Mouse (Mus musculus) testis, postnatal 14 days (tissue): ENCODE measurements around the gene Scrn3.

Experiments used
- DNase-seq: peaks from one replicate; pipeline ENCODE4 v3.0.0; 2021; ENCODE audit warnings: low spot score

The Scrn3 gene

GRCm38 (mm10) chr2:73317426-73317825 is 5.0 kb downstream of the Scrn3 start:
- no peak for DNase-seq

- DNase-seq: no peak
Measured at GRCm38 (mm10) chr2:73319218-73319617, 6.8 kb downstream of the Scrn3 start.

DNA sequence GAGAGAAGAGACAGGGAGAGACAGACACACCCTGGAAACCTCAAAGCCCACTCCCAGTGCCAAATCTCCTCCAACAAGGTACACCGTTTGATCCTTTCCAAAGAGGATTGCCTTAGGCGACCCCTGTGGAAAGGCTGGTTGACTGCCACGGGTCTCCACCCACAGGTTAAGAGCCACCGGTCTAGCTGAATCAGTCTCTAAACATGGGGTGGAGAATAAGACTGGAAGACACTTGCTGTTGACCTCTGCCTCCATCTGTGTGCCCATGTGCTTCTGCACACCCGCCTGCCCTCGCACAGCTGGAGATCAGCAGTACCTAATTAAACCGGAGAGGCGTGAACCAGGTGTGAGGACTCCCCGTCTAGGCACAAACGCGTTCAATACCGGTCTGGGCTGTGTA is 10.6 kb downstream of the Scrn3 start:
- no peak for DNase-seq

GRCm38 (mm10) chr2:73325871-73326270 is 13.5 kb downstream of the Scrn3 start:
- DNase-seq: no peak

DNA sequence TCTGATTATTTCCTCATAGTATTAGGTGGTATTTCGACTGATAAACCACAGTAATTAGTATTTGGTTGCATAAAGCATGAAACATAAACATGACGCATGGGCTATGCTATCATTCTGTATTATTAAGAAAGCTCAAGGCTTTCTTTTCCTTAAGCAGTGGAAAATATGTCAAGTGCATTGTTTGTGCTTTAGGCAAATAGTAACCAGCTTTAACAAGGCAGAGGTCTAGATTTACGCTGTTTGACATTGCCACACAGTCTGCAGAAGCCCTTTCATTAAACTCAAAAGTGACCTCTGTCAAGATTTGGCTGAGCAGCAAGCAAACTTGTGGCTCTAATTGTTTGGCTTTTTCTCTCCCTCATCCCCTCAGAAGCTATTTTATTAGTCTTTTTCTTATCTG is 23.5 kb downstream of the Scrn3 start:
- no peak for DNase-seq

DNA sequence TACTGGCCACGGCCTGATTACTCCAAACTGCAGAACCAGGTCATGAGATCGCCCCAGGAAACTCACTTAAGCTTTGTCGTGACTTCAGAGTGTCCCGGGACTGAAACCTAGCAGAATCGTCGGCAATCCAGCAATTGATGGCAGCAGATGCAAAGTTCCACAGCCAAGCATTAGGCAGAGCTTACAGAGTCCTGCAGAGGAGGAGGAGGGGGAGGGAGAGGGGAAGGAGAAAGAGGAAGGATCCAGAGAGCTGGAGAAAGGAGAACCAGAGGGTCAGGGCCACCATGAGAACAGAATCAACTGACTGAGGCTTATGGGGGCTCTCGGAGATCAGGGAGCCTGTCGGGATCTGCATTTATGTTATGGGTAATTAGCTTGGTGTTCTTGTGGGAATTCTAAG is 26.0 kb downstream of the Scrn3 start:
- no peak for DNase-seq

DNA sequence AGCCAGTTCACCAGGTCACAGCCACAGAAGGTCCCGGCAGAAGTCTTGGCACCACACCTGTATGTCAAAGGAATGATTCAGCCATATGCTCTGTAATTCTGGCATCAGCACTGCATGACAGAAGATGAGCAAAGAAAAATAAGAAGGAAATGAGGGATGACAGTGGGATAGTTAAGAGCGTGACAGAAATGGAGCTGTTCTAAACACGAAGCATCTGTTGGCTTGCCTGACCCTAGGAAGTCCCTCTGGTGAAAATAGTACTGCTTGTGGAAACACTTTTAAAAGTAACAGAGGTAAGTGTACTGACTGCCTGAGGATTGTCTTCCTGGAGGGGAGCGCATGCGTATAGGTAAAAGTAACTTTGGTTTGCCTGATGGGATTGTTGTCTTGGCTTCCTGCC is 31.3 kb downstream of the Scrn3 start:
- DNase-seq: no peak

DNA sequence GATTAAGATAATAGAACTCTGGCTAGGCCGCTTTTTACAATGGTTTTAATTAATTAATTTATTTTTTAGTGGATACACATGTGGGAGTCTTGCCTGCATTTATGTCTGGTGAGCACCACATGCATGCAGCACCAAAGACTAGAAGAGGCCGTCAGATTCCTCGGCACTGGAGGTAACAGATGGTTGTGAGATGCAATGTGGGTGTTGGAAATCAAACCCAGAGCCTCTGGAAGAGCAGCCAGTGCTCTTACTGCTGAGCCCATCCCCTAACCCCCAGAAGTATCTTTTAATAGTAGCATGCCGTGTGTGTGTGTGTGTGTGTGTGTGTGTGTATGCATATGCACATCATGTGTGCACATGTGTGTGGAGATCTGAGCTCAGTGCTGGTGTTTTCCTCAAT is 32.8 kb downstream of the Scrn3 start:
- DNase-seq: no peak

DNA sequence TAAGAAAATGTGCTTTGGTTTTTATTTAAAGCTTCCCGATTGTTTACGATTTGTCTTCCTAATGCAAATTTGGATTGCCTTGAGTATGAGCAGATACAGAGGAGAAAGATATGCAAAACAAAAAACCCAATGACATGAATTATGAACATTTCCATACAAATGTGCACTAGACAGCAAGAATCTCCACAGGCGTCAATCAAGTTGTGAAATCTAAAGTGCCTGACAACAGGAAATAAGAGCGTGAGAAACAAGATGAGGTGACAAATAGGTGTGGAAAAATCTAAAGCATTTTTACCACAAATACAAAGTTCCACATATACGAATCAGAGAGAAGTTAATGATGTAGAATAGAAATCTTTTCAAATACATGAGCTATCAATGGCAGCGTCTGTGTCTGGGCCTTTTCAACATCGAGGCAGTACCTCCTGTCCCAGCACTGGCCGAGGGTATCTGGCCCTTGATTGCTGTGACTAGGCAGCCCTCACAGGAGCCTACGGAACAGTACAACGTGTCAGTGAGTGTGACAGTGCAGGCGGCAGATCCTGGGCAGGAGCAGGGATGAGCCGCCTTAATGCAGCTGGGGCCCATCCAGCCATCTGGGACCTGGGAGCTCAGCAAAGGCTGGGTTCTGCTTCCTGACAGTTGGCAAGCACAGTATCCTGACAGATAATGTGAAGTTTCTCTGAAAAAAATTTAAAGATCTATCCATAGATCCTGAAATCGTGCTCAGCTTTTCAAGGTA is 34.1 kb downstream of the Scrn3 start:
- DNase-seq: no peak

GRCm38 (mm10) chr2:73347136-73347535 is 34.7 kb downstream of the Scrn3 start:
- no peak for DNase-seq

DNA sequence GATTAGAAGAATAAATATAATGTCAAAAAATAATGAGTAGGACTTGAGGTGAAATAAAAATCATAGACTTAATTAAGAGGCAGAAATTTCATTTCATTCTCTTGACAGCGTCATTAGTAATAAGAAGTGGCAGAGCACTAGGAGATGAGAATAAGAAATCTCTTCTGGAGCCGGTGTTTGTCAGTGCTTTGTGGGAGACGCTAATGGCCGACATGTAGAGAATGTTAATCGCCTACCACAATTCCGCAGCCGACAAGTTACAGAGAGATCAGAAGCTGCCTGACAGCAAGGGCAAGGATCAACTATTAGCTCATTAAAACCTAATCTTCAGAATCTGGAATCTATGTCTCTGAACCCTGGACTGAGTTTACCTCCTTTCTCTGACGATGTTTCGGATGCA is 35.4 kb downstream of the Scrn3 start:
- DNase-seq: no peak

GRCm38 (mm10) chr2:73348221-73348620 is 35.8 kb downstream of the Scrn3 start:
- no peak for DNase-seq

GRCm38 (mm10) chr2:73351496-73351895 is 39.1 kb downstream of the Scrn3 start:
- no peak for DNase-seq

DNA sequence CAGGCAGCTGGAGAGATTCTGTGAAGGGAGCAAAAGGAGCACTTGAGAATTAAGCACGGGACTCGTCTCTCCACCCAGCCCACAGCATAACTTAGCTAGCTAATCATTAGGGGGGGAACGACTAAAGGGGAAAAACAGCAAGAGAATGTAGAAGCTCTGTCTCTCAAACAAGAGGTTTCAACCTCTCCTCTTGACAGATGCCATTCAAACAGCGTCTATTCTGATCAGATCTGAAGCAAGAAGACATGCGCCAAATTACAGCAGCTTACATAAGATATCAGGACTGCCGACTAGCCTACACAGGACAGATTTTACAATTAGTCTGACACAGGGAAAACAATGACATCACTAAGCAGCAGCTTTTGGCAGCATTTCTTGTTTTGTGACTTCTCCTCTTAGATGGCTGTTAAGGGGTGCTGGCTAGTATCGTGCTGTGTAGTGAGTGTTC is 39.5 kb downstream of the Scrn3 start:
- no peak for DNase-seq

- no peak for DNase-seq
Measured at GRCm38 (mm10) chr2:73357004-73357403, 44.6 kb downstream of the Scrn3 start.

DNA sequence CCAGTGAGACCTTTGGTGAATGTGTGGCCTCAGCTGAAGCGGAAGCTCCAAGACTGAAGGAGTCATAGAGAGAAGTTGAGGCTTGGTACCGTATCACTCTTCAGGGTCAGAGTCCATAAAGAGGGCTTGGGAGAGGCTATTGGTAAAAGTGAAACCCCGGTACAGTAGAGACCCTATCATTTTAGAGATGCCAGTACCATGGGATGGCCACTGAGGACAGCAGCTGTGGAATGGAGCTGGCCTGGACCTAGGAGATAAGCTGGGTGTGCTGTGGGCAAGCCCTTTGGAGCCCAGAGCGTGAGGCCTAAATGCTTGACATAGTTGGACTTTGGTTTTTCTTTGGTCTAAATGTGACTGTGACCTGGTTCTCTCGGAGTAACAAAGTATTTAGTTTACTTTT is 47.5 kb downstream of the Scrn3 start:
- no peak for DNase-seq

DNA sequence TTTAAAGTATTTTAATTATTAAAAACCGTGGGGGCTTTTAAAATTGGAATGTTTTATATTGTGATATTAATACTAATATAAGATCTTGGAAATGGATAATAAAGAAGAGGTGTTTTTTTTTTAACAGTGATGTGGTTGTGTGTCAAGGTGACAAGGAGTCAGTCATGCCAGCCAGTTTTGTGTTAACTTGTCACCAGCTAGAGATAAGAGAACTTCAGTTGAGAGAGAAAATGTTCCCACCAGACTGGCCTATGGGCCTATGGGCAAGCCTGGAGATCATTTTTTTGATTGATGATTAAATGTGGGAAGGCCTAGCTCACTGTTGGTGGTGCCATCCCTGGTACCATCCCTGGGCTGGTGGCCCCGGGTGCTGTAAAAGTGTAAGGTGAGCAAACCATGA is 48.1 kb downstream of the Scrn3 start:
- no peak for DNase-seq

DNA sequence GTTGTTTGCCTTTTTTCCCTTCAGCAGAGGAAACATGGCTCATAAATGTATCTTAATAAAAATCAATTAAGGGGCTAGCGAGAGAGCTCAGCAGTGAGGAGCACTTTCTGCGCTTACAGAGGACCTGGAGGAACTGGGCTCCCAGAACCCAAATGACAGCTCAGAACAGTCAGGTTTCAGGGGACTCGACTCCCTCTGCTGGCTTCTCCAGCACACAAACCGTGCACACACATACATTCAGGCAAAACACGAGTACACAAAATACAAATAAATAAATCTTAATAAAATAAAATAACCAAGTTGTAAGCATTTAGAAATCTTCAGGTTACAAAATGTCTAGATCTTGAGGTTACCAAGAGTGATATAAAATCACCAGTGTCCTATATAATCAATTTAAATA is 51.0 kb downstream of the Scrn3 start:
- no peak for DNase-seq

DNA sequence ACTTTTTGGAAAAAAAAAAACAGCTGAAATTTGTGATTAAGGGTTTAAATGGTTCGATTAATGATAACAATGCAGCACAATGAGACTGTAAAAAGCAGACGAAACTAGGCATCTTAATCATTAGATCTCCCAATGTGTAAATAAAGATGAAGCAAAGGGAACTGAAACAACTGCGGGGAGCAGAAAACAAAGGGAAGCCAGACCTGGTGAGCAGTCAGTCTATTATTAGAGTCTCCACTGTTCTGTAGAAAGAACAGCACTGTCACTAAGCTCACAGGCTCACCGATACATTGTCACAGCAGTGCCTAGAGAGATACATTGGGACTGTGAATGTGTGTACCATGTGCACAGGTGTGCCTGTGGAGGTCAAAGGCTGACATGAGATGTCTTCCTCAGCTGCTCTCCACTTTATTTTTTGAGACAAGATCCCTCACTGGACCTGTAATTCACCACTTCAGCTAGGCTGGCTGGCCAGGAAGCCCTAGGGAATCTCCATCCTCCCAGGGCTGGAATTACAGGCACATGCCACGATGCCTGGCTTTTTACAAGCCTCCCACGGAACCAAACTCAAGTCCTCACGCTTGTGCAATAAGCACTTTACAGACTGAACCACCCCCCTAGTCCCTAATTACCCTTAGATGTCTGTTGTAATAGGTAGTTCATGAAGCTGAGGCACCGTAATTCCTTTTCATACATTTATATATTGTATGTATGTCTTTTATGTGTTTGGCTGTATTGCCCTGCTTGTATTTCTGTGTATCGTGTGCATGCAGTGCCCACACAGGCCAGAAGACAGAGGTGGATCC is 59.3 kb downstream of the Scrn3 start:
- no peak for DNase-seq

DNA sequence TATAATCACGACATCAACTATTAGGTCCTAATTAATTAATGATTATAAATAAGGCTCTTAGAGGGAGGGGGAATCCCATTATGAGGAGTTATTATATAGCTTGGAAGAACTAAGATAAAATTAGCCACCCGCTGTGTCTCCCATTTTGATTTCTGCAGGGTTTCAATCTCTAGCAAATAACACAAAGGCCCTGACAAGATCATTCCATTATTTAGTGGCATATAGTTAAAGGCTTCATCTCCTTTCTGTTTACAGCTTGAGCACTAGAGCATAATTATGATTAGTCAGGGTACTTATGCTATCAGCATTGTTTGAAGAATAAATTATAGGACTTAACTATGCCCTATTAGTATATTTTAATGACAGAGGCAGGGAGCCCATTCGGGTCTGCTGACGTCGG is 65.9 kb downstream of the Scrn3 start:
- no peak for DNase-seq

DNA sequence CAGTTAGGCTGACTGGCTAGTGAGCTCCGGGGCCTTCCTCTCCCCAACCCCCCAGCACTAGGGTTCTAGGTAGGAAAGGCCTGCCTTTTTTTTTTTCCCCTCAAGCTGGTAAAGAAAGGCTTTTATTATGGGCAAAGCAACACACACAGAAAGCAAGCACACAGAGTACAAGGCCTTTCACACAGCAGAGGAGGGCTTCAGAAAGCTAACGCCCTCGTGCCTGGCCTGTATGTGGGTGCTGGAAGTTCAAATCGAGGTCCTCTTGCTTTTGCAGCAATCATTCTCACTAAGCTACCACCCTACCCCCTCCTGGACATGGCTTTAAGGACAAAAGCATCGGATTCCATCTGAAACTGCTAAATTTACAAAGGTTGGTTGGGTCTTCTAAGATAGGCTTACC is 67.3 kb downstream of the Scrn3 start:
- no peak for DNase-seq

DNA sequence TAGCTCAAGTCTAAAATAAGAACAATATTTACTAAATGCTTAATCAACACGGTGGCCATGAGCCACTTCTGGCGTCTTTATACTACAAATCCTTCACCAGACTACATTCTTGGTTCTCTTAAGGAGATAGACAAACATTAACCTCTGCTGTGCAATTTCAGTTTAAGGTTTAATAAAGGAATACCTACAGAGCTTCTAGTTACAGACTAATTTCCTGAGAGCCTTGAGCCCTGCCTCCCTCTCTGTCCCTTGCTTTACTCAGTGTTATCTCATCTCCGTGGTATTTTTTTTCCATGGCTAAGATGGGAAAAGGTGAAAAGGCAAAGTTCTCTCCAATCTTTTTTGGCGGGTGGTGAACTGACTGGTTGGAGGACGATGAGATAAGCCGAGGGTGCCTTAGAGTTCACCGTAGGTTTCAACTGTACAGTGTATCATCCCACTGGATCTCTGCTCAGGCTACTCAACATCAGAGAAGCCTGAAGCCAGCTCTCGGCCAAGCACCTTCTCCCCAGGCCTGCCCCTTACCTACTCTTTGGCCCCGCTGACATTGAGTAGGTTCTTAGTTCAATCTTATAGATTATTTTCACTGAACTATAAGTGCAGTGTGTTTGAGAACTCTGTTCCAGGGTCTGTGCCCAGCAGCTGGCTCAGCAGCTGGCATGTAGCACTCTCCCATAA is 68.0 kb downstream of the Scrn3 start:
- DNase-seq: no peak

GRCm38 (mm10) chr2:73385172-73385571 is 72.8 kb downstream of the Scrn3 start:
- DNase-seq: no peak
